Comparison of ENCODE assay signal across 19 mouse cellular contexts in the genomic region with DNA sequence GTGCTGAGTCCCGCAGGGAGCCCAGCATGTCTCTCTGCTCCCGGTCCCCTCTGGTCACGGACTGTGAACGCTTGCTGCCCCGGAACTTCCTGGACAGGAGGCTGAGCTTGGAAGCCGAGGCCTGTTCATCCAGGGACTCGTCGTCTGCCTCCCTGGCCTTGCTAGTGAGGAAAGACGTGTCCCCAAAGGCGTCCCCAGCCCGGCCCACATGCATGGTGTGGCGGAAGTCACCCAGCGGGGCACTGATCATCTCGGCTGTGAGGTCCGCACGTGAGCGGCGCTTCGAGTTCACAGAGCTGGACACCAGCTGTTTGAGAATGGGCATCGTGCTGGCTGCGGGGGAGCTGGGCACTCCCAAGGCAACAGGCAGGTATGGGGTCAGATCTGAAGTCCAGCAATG. TPM values are rescaled to one million over a fixed set of nuclear protein-coding genes. Genes with fewer than 3 reads are reported as not detected.
DNase-seq lines count a peak whose midpoint lies in the region; ATAC-seq and TF ChIP-seq lines count a peak whose summit lies in the region.
"Had no signal": no experiment of that assay in that cellular context is flagged by ENCODE, and none has a peak within 500 bp of the region (broad histone marks: within the 10 kb centered on the region; RNA-seq: fewer than 3 reads in every experiment).

No protein-coding gene starts in this region.

- H3K9me3 ChIP-seq in kidney, embryonic 16.5 days (ENCODE audit: low read length): no peaks in the 10 kb centered on the region
- no peaks in the 10 kb centered on the region for H3K9me3 ChIP-seq in embryonic facial prominence, embryonic 15.5 days (replicated peaks)
- no peaks in the 10 kb centered on the region for H3K9me3 ChIP-seq in stomach, embryonic 15.5 days
- H3K9me3 ChIP-seq: embryonic facial prominence, embryonic 12.5 days; liver, embryonic 12.5 days; lung, embryonic 15.5 days; midbrain, embryonic 13.5 days had no signal

- no peaks in the 10 kb centered on the region for H3K27me3 ChIP-seq in kidney, embryonic 16.5 days (ENCODE audit: insufficient read depth, low read length)
- no peaks in the 10 kb centered on the region for H3K27me3 ChIP-seq in embryonic facial prominence, embryonic 15.5 days
- no peaks in the 10 kb centered on the region for H3K27me3 ChIP-seq in stomach, embryonic 15.5 days (replicated peaks)
- H3K27me3 ChIP-seq: embryonic facial prominence, embryonic 12.5 days; liver, embryonic 12.5 days; lung, embryonic 15.5 days; midbrain, embryonic 13.5 days; Patski had no signal

- no peak; the same call in 1 of the 2 replicates for ATAC-seq in kidney, embryonic 16.5 days (ENCODE audit: low FRiP score, low TSS enrichment)
- ATAC-seq in embryonic facial prominence, embryonic 15.5 days (ENCODE audit: insufficient number of reproducible peaks, low FRiP score, low TSS enrichment, low read depth): no peak
- ATAC-seq in stomach, embryonic 15.5 days (ENCODE audit: insufficient read depth, low FRiP score, low read depth): no peak
- ATAC-seq: activated CD4-positive, CD25-positive, alpha-beta regulatory T cell, adult 4 months; liver, embryonic 12.5 days; midbrain, embryonic 13.5 days had no signal

- peaks cover 33% of the 10 kb centered on the region for H3K36me3 ChIP-seq in kidney, embryonic 16.5 days (ENCODE audit: insufficient read depth, low read length)
- H3K36me3 ChIP-seq in embryonic facial prominence, embryonic 15.5 days: peaks cover 41% of the 10 kb centered on the region
- H3K36me3 ChIP-seq in stomach, embryonic 15.5 days: peaks cover 33% of the 10 kb centered on the region

- no peak for TF ChIP-seq CTCF in gastrocnemius, adult 2 months (IDR thresholded peaks at IDR 0.05)

- H3K9ac ChIP-seq in kidney, embryonic 16.5 days (replicated peaks; ENCODE audit: low read length): no peak overlapping the region
- H3K9ac ChIP-seq in embryonic facial prominence, embryonic 15.5 days: no peak overlapping the region
- no peak overlapping the region for H3K9ac ChIP-seq in stomach, embryonic 15.5 days
- H3K9ac ChIP-seq: embryonic facial prominence, embryonic 12.5 days; liver, embryonic 12.5 days; lung, embryonic 15.5 days; midbrain, embryonic 13.5 days had no signal

- no peak for DNase-seq in gastrocnemius, adult 2 months
- DNase-seq in gastrocnemius, postnatal 4 days (ENCODE audit: low spot score in 2 of 2): no peak
- DNase-seq in kidney, adult 8-10 months: no peak
- no peak for DNase-seq in ovary, postnatal 14 days (ENCODE audit: low spot score)
- DNase-seq in frontal cortex, postnatal 14 days (ENCODE audit: low spot score in 2 of 2): no peak
- DNase-seq: cerebellum, adult 2 months; right cerebral cortex, adult 18-20 months had no signal

- peaks cover 88% of the 10 kb centered on the region for H3K4me1 ChIP-seq in kidney, embryonic 16.5 days (ENCODE audit: insufficient read depth, low read length)
- H3K4me1 ChIP-seq in embryonic facial prominence, embryonic 15.5 days: peaks cover 95% of the 10 kb centered on the region
- H3K4me1 ChIP-seq in stomach, embryonic 15.5 days: peaks cover 52% of the 10 kb centered on the region

- no peak overlapping the region for H3K4me2 ChIP-seq in kidney, embryonic 16.5 days (replicated peaks; ENCODE audit: low read depth, low read length)
- no peak overlapping the region for H3K4me2 ChIP-seq in embryonic facial prominence, embryonic 15.5 days (replicated peaks)
- H3K4me2 ChIP-seq in stomach, embryonic 15.5 days: no peak overlapping the region
- H3K4me2 ChIP-seq: embryonic facial prominence, embryonic 12.5 days; liver, embryonic 12.5 days; lung, embryonic 15.5 days; midbrain, embryonic 13.5 days had no signal

- intact Hi-C loops in gastrocnemius, adult 2 months (cut with DNase I): no loop called here

- no peak overlapping the region for H3K4me3 ChIP-seq in gastrocnemius, adult 2 months
- no peak overlapping the region for H3K4me3 ChIP-seq in kidney, embryonic 16.5 days (ENCODE audit: low read length)
- H3K4me3 ChIP-seq in embryonic facial prominence, embryonic 15.5 days (replicated peaks): no peak overlapping the region
- no peak overlapping the region for H3K4me3 ChIP-seq in stomach, embryonic 15.5 days (replicated peaks)
- H3K4me3 ChIP-seq: embryonic facial prominence, embryonic 12.5 days; liver, embryonic 12.5 days; lung, embryonic 15.5 days; midbrain, embryonic 13.5 days had no signal

- peak overlapping the region; percentile 81 for H3K27ac ChIP-seq in gastrocnemius, adult 2 months
- peak overlapping the region; percentile 19 for H3K27ac ChIP-seq in kidney, embryonic 16.5 days (ENCODE audit: low read length)
- peak overlapping the region; percentile 80; the same call in 1 of the 2 replicates for H3K27ac ChIP-seq in embryonic facial prominence, embryonic 15.5 days (replicated peaks)
- H3K27ac ChIP-seq in stomach, embryonic 15.5 days: 0 out of 2 replicates have a peak overlapping the region, but pooled peaks have one; percentile 13
- H3K27ac ChIP-seq: liver, embryonic 12.5 days; midbrain, embryonic 13.5 days had no signal

- WGBS in kidney, embryonic 16.5 days: 48% methylated on average over 21 of the region's 21 CpGs
- 80% methylated on average over 21 of the region's 21 CpGs for WGBS in embryonic facial prominence, embryonic 15.5 days
- 89% methylated on average over 21 of the region's 21 CpGs for WGBS in stomach, embryonic 15.5 days

RNA-seq across cellular contexts. Expression of a gene that starts 19.4 kb away (rescaled TPM):
- total RNA-seq in gastrocnemius, adult 2 months (2021): not detected
- total RNA-seq in gastrocnemius, postnatal 4 days (2021): not detected
- polyA plus RNA-seq in kidney, embryonic 16.5 days (2015; fragmentation: Nextera tagmentation; extraction: Ambion mirVana): 1.3 and 1.4 TPM in 2 replicates
- polyA plus RNA-seq in embryonic facial prominence, embryonic 15.5 days (2015; fragmentation: Nextera tagmentation; extraction: Ambion mirVana): 1.6 and 2.1 TPM in 2 replicates
- polyA plus RNA-seq in stomach, embryonic 15.5 days (2015; fragmentation: Nextera tagmentation; extraction: Ambion mirVana): 0.23 and 0.42 TPM in 2 replicates
- total RNA-seq: common myeloid progenitor, adult 5-6 weeks; hematopoietic stem cell, adult 5-6 weeks; layer of hippocampus, postnatal 10 days had no signal

RNA-seq across cellular contexts. Expression of a gene that starts 22.4 kb away (rescaled TPM):
- total RNA-seq in gastrocnemius, adult 2 months (2021): 1 to 10 TPM; 5.2 to 9.1 TPM
- total RNA-seq in gastrocnemius, postnatal 4 days (2021): 10 to 100 TPM; 26.3 to 27.5 TPM
- polyA plus RNA-seq in kidney, embryonic 16.5 days (2015; fragmentation: Nextera tagmentation; extraction: Ambion mirVana): 73.9 and 74.5 TPM in 2 replicates
- 82.2 and 86.2 TPM in 2 replicates for polyA plus RNA-seq in embryonic facial prominence, embryonic 15.5 days (2015; fragmentation: Nextera tagmentation; extraction: Ambion mirVana)
- polyA plus RNA-seq in stomach, embryonic 15.5 days (2015; fragmentation: Nextera tagmentation; extraction: Ambion mirVana): 51.6 and 59.6 TPM in 2 replicates

RNA-seq across cellular contexts. Expression of a gene that starts 45.0 kb away (rescaled TPM):
- 1 to 10 TPM; 4.5 to 6.3 TPM for total RNA-seq in gastrocnemius, adult 2 months (2021)
- total RNA-seq in gastrocnemius, postnatal 4 days (2021): 10 to 100 TPM; 11.3 to 16.7 TPM
- polyA plus RNA-seq in kidney, embryonic 16.5 days (2015; fragmentation: Nextera tagmentation; extraction: Ambion mirVana): 23.7 and 27.6 TPM in 2 replicates
- 19.2 and 19.6 TPM in 2 replicates for polyA plus RNA-seq in embryonic facial prominence, embryonic 15.5 days (2015; fragmentation: Nextera tagmentation; extraction: Ambion mirVana)
- 20.0 and 20.7 TPM in 2 replicates for polyA plus RNA-seq in stomach, embryonic 15.5 days (2015; fragmentation: Nextera tagmentation; extraction: Ambion mirVana)

RNA-seq across cellular contexts. Expression of a gene that starts 45.3 kb away (rescaled TPM):
- 10 to 100 TPM; 29.0 to 33.0 TPM for total RNA-seq in gastrocnemius, adult 2 months (2021)
- 10 to 100 TPM; 29.4 to 31.3 TPM for total RNA-seq in gastrocnemius, postnatal 4 days (2021)
- 43.8 and 45.7 TPM in 2 replicates for polyA plus RNA-seq in kidney, embryonic 16.5 days (2015; fragmentation: Nextera tagmentation; extraction: Ambion mirVana)
- polyA plus RNA-seq in embryonic facial prominence, embryonic 15.5 days (2015; fragmentation: Nextera tagmentation; extraction: Ambion mirVana): 48.6 and 49.5 TPM in 2 replicates
- polyA plus RNA-seq in stomach, embryonic 15.5 days (2015; fragmentation: Nextera tagmentation; extraction: Ambion mirVana): 43.8 and 49.8 TPM in 2 replicates

Comparison
In these comparisons a context has a peak if more than half of its experiments do, and no peak if none do; other contexts are left out.
1. H3K27ac ChIP-seq: peak in every context shown above with its lines; median percentile 81 in gastrocnemius, adult 2 months; 80 in embryonic facial prominence, embryonic 15.5 days; 19 in kidney, embryonic 16.5 days; 13 in stomach, embryonic 15.5 days.